Mouse (Mus musculus) lung, postnatal 10 days (tissue): Measurements from ENCODE around the gene A930018P22Rik.
A peak's percentile ranks its signal among the peaks of the same experiment; 100 is the strongest.
"Not testable (repeated sequence)": the region's sequence is repeated elsewhere in the genome, so short reads cannot be mapped to it uniquely, and the experiment has no call there.

Experiments used
- DNase-seq: peaks from one replicate; pipeline ENCODE4 v3.0.0; 2021

Gene A930018P22Rik

GRCm38 (mm10) chr2:104122505-104123378, at the start of gene A930018P22Rik:
Gene A930018P22Rik, plus strand, starts transcription at chr2:104122769.
- DNase-seq: peak; percentile 93

GRCm38 (mm10) chr2:104078285-104078684, 44.3 kb upstream of the A930018P22Rik start:
- not testable (repeated sequence) for DNase-seq

GRCm38 (mm10) chr2:104081436-104082050, 41.0 kb upstream of the A930018P22Rik start:
- not testable (repeated sequence) for DNase-seq

GRCm38 (mm10) chr2:104082474-104082873, 40.1 kb upstream of the A930018P22Rik start:
- DNase-seq: no peak

GRCm38 (mm10) chr2:104084027-104084426, 38.5 kb upstream of the A930018P22Rik start:
- DNase-seq: not testable (repeated sequence)

GRCm38 (mm10) chr2:104087562-104087961, 35.0 kb upstream of the A930018P22Rik start:
- not testable (repeated sequence) for DNase-seq

GRCm38 (mm10) chr2:104093305-104093704, 29.3 kb upstream of the A930018P22Rik start:
- no peak for DNase-seq

- peak; percentile 91 for DNase-seq
Measured at GRCm38 (mm10) chr2:104095741-104096213, 26.8 kb upstream of the A930018P22Rik start, which contains the start of gene Cd59a. Gene Cd59a, plus strand, starts transcription at chr2:104095801.

- DNase-seq: no peak
Measured at GRCm38 (mm10) chr2:104096256-104096655, 26.3 kb upstream of the A930018P22Rik start.

- DNase-seq: not testable (repeated sequence)
Measured at GRCm38 (mm10) chr2:104096796-104097195, 25.8 kb upstream of the A930018P22Rik start.

GRCm38 (mm10) chr2:104097396-104097795, 25.2 kb upstream of the A930018P22Rik start:
- DNase-seq: not testable (repeated sequence)

GRCm38 (mm10) chr2:104098529-104099230, 23.9 kb upstream of the A930018P22Rik start:
- DNase-seq: no peak

GRCm38 (mm10) chr2:104099231-104099585, 23.4 kb upstream of the A930018P22Rik start:
- DNase-seq: no peak

- DNase-seq: no peak
Measured at GRCm38 (mm10) chr2:104099946-104100345, 22.6 kb upstream of the A930018P22Rik start.

GRCm38 (mm10) chr2:104104800-104105199, 17.8 kb upstream of the A930018P22Rik start:
- no peak for DNase-seq

GRCm38 (mm10) chr2:104109021-104109420, 13.5 kb upstream of the A930018P22Rik start:
- DNase-seq: not testable (repeated sequence)

- DNase-seq: no peak
Measured at GRCm38 (mm10) chr2:104109528-104109927, 13.0 kb upstream of the A930018P22Rik start.

GRCm38 (mm10) chr2:104110031-104110430, 12.5 kb upstream of the A930018P22Rik start:
- DNase-seq: no peak

- not testable (repeated sequence) for DNase-seq
Measured at GRCm38 (mm10) chr2:104111170-104111797, 11.3 kb upstream of the A930018P22Rik start.

- not testable (repeated sequence) for DNase-seq
Measured at GRCm38 (mm10) chr2:104113563-104113962, 9.0 kb upstream of the A930018P22Rik start.

GRCm38 (mm10) chr2:104114898-104115297, 7.7 kb upstream of the A930018P22Rik start:
- DNase-seq: no peak

- DNase-seq: not testable (repeated sequence)
Measured at GRCm38 (mm10) chr2:104117173-104117572, 5.4 kb upstream of the A930018P22Rik start.
